Mouse (Mus musculus): Measurements from ENCODE around the gene Zfp414.

DNA sequence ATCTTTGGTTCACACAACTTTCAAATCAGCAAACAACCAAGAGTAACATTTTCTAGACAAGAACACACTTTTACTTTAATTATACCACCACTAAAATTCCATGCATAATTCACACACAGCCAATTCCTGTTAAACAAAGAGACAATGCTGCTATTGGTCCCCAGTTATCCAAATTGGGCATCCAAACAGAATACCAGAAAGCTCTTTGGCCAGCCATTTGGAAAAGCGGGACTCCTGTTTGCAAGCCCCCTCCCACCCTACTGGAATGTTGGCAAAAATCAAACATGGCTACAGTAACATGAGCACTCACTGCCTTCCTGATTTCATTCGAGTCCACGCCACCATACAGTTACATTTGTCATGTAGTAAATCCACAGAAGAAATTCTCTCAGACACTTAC lies 40.8 kb downstream of the Zfp414 start:
- no peak for TF ChIP-seq GATA1 (IDR thresholded peaks at IDR 0.05; ENCODE audit: borderline replicate concordance, low read length)
- TF ChIP-seq FLI1 (IDR thresholded peaks at IDR 0.05; ENCODE audit: low read length) = no peak
